Mouse (Mus musculus): ENCODE results near the gene Ugcg.

GRCm38 (mm10) chr4:59234451-59235216 is 45.6 kb downstream of the Ugcg start:
- TF ChIP-seq CTCF (IDR thresholded peaks at IDR 0.05; ENCODE audit: insufficient read depth, low read length) (no peak), POLR2A (IDR thresholded peaks at IDR 0.05; ENCODE audit: borderline replicate concordance, extremely low read depth, low read depth, low read length) (no peak)
